Mouse (Mus musculus): Measurements from ENCODE around the gene Sh3pxd2a.

GRCm38 (mm10) chr19:47384036-47384435, 80.2 kb downstream of the Sh3pxd2a start:
- TF ChIP-seq POLR2A (IDR thresholded peaks at IDR 0.05; ENCODE audit: low read depth, low read length) = no peak
- no peak for TF ChIP-seq CTCF (IDR thresholded peaks at IDR 0.05; ENCODE audit: borderline replicate concordance, insufficient read depth, low read length)
